Mouse (Mus musculus): ENCODE measurements around the gene Nsd2. TPM values are rescaled to one million over a fixed set of nuclear protein-coding genes. Genes with fewer than 3 reads are reported as not detected.

Nsd2 gene
- total RNA-seq, 2 experiments from 2014 or later, result 150 to 155 TPM

DNA sequence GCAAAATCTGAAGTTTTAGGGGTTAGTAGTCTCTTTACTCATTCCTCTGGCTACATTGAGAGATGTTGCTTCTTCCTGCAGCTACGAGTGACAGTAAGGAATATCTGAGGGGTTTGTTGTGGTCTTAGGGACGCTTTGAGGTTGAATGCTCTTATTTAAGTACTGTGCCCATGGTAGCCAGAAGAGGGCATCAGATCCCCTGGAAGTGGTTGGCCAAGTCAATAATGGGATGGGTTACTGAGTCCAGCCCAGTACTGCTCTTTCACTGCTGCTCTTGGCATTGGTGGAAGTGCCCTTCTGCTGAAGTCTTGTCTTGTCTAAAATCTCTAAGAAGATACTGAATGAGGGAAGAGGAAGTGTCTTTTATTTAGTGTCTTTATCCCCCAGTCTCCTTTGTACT lies 33.5 kb downstream of the Nsd2 start:
- H3K27ac ChIP-seq, result no peak overlapping the region
- no peak overlapping the region for H3K4me3 ChIP-seq
- intact Hi-C loops (cut with DNase I), result no loop called here
- peak; percentile 32 for TF ChIP-seq CTCF (IDR thresholded peaks at IDR 0.05)
- DNase-seq (ENCODE audit: extremely low spot score in 1 of 2, low spot score in 2 of 2), result no peak

DNA sequence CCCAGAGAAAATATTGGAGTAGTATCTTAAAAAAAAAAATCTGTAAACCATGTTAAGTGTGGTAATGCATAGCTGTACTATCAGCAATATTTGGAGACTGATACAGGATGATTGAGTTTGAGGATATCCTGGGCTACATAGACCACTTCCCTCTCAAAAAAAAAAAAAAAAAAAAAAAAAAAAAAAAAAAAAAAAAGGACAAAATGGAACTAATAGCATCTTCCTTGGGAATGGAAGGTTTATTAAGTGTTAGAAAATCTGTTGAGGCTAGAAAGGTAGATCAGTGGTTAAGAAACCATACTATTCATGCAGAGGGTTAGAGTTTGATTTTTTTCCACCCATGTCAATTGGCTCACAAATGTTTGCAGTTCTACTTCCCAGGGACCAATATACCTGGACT lies 37.2 kb downstream of the Nsd2 start:
- Histone ChIP-seq H3K27ac (no peak overlapping the region), H3K4me3 (no peak overlapping the region)
- TF ChIP-seq CTCF (IDR thresholded peaks at IDR 0.05), result no peak
- intact Hi-C loops (cut with DNase I), result no loop called here
- no peak for DNase-seq (ENCODE audit: extremely low spot score in 1 of 2, low spot score in 2 of 2)

DNA sequence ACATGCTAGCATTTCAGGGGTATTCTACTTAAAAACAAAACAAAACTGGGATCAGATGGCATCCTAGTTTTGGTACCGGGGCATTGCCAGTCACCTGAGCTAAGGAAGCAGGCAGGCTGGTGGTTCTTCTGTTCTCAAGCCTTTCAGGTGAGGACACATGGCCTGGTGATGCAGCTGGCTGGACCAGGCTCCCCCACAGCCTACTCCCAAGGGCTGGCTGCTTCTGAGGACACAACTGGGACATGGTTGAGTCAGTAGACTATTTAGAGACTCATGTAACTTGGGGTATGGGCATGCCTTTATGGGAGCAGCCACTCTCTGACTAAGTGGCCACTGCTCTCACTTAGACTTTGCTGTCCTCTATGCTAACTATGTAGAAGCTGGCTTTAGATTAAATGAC lies 54.9 kb downstream of the Nsd2 start:
- no peak for DNase-seq (ENCODE audit: extremely low spot score in 1 of 2, low spot score in 2 of 2)
- H3K4me3 ChIP-seq, result no peak overlapping the region
- no peak overlapping the region for H3K27ac ChIP-seq
- intact Hi-C loops (cut with DNase I), result no loop called here
- no peak for TF ChIP-seq CTCF (IDR thresholded peaks at IDR 0.05)

DNA sequence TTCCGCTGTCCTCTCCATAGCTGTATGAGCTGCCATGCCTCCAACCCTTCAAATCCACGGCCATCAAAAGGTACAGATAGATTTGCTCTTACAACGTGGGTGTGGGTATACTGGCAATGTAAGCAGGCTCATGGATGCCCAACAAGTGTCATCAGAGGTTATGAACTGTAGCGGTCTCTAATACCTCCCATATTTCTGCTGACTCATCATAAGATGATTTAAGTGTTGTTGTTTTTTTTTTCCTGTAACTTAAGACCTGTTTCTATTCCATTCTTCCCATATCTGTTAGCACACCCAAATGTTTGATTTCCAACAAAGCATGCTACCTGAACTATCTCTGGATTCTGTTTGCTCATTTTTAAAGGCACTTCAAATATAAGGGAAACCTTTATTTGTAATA lies 60.6 kb downstream of the Nsd2 start:
- no peak for TF ChIP-seq CTCF (IDR thresholded peaks at IDR 0.05)
- intact Hi-C loops (cut with DNase I), result no loop called here
- no peak overlapping the region for H3K27ac ChIP-seq
- no peak overlapping the region for H3K4me3 ChIP-seq
- no peak for DNase-seq (ENCODE audit: extremely low spot score in 1 of 2, low spot score in 2 of 2)

DNA sequence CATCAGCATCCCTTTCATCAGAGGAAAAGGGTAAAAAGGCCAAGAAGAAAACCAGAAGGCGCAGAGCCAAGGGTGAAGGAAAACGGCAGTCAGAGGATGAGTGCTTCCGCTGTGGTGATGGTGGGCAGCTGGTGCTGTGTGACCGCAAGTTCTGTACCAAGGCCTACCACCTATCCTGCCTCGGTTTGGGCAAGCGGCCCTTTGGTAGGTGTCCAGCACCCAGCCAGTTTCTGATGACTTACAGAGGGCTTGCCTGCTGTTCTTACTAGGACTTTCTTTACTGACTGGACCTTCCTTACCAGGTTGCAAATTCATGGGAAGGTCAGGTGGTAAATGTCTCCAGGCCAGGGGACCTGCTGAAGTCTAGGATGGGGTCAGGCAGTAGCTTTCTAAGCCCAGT lies 72.9 kb downstream of the Nsd2 start:
- no peak for TF ChIP-seq CTCF (IDR thresholded peaks at IDR 0.05)
- intact Hi-C loops (cut with DNase I), result no loop called here
- DNase-seq (ENCODE audit: extremely low spot score in 1 of 2, low spot score in 2 of 2), result no peak
- Histone ChIP-seq H3K27ac (no peak overlapping the region), H3K4me3 (no peak overlapping the region)

DNA sequence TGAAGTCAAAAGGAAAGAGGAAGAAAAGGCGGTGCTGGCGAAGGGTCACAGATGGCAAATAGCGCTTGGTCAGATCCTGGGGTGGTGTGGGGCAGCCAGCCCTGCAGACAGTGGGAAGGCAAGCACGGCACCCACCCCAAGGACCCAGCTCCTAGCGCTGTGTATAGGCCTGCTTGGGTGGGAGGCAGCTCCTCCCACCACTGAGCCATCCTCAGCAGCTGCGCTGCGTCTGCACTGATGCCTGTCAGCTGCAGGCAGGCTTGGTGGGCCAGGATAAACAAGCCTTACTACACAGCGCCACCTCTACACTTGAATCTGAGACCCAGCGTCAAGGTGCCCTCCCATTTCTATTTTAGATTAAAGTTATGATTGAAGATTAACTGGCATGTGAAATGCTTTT lies 74.6 kb downstream of the Nsd2 start:
- intact Hi-C loops (cut with DNase I), result no loop called here
- Histone ChIP-seq H3K4me3 (no peak overlapping the region), H3K27ac (peak overlapping the region; percentile 50; the same call in 1 of the 2 replicates)
- peak in 1 of 2 experiments; percentile 32 for DNase-seq (ENCODE audit: extremely low spot score in 1 of 2, low spot score in 2 of 2)
- TF ChIP-seq CTCF (IDR thresholded peaks at IDR 0.05), result no peak

DNA sequence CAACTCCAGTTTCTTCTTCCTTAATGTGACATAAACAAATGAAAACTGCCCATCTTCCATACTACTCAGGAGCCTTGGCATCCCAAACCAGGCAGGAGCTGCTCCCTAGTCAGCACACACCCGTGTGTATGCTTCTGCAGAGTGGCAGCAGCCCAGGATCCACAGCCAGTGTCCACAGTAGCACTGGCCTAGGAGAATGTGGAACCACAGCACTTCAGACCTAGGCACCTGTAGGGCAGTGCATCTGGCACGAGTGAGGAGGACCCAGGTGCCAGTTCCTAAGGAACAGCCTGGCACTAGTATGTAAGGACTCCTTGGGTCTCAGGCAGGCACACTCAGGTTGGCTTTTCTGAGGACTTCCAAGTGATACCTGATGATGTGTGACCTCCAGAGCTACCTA lies 76.6 kb downstream of the Nsd2 start:
- Histone ChIP-seq H3K27ac (no peak overlapping the region), H3K4me3 (no peak overlapping the region)
- intact Hi-C loops (cut with DNase I), result no loop called here
- no peak for TF ChIP-seq CTCF (IDR thresholded peaks at IDR 0.05)
- no peak for DNase-seq (ENCODE audit: extremely low spot score in 1 of 2, low spot score in 2 of 2)

DNA sequence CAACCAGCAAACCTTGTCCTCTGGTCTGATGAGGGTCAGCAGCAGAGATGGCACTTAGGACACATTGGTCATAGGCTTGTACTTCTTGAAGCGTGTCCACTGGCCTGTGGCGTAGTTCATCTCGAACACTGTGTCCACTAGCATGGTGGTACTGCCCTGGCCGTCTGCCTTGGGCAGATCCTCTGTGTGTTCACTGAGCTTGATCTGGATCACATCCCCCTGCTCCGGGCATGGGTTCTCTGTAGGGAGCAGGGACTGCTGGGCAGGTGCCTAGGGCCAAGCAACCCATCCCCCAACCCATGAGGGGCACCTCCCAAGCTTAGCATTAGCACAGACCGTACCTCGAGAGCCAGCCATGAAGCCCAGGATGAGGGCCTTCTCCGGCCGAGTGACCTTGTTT lies 78.1 kb downstream of the Nsd2 start:
- intact Hi-C loops (cut with DNase I), result no loop called here
- TF ChIP-seq CTCF (IDR thresholded peaks at IDR 0.05), result no peak
- DNase-seq (ENCODE audit: extremely low spot score in 1 of 2, low spot score in 2 of 2), result no peak
- H3K4me3 ChIP-seq, result no peak overlapping the region
- H3K27ac ChIP-seq, result no peak overlapping the region

DNA sequence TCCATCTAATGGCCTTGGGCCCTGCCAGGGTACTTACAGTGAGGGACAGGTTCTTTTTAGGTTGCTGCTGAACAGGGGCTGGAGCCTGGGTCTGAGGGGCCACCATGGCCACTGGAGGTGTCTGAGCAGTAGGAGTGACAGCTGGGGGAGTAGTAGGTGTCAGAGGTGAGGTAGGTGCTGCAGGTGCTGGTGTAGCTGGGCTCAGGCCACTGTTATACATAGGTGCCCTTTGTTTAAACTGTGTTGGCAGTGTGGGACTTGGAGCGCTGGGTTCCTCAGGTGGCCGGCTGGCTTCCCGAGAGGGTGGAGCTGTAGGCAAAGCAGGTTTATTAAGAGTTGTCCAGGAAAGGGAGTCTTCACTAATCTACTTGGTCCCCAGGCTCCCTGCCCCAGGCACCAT lies 78.7 kb downstream of the Nsd2 start:
- intact Hi-C loops (cut with DNase I), result no loop called here
- no peak for DNase-seq (ENCODE audit: extremely low spot score in 1 of 2, low spot score in 2 of 2)
- no peak overlapping the region for H3K4me3 ChIP-seq
- no peak overlapping the region for H3K27ac ChIP-seq
- TF ChIP-seq CTCF (IDR thresholded peaks at IDR 0.05), result no peak

DNA sequence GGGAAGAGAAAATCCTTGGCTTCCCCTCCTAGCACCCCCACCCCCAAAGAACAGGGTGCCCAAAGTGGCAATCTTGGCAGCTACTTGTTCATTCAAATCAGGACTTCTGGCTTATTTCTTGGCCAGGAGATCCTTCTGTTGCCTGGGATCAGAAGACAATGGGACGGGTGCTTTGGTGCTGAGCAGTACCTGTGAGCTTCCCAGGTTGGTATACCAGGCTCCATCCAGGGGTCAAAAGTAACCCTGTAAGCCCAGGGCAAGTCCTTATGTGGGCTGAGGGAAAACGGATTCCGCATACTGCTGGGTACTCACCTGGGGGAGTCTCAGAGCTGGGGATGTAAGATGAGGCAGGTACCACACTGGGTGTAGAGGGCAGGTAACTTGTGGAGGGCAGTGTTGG lies 79.6 kb downstream of the Nsd2 start:
- no peak for DNase-seq (ENCODE audit: extremely low spot score in 1 of 2, low spot score in 2 of 2)
- Histone ChIP-seq H3K27ac (no peak overlapping the region), H3K4me3 (no peak overlapping the region)
- intact Hi-C loops (cut with DNase I), result no loop called here
- no peak for TF ChIP-seq CTCF (IDR thresholded peaks at IDR 0.05)

DNA sequence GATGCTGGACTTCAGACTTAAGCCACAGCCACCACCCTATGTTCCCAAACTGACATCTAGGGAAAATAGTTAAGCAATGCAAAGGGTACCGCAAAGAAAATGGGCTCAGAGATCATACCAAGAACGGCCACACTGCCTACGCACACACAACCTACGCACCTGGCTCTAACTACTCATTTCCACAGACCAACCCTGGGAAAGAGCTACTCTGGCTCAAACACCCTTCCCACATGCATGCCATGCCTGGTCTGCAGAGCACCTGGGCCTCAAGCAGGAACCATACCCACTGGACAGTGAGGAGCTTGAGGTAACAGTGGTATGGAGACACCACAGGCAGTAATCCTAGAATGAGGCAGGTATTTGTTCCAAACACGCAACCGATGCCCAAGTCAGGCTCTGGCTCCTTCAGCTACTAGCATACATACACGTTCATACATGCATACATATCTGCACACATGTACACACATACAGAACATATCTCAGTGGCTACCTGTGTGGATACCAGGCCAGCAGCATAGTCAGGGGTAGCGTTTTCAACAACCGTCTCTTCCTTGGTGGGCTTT lies 80.3 kb downstream of the Nsd2 start:
- Histone ChIP-seq H3K4me3 (no peak overlapping the region), H3K27ac (no peak overlapping the region)
- intact Hi-C loops (cut with DNase I), result no loop called here
- no peak for DNase-seq (ENCODE audit: extremely low spot score in 1 of 2, low spot score in 2 of 2)
- TF ChIP-seq CTCF (IDR thresholded peaks at IDR 0.05), result no peak

DNA sequence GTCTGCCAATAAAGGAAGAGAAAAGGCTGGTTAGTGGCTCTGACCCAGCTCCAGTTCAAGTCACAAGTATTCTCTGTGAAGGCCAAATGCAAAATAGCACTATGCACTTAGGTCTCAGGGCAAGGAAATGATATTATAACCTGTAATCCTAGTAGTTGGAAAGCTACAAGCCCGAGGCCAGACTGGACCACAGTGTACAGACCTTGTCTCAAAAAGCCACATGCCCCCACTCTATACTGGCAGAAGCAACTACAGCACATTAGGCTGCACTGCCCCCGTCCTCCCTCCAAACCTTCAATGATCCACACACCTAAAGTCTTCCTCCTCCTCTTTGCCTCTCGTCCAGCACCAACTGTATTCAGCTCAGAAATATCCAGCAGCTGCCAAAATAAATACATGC lies 80.8 kb downstream of the Nsd2 start:
- TF ChIP-seq CTCF (IDR thresholded peaks at IDR 0.05), result no peak

DNA sequence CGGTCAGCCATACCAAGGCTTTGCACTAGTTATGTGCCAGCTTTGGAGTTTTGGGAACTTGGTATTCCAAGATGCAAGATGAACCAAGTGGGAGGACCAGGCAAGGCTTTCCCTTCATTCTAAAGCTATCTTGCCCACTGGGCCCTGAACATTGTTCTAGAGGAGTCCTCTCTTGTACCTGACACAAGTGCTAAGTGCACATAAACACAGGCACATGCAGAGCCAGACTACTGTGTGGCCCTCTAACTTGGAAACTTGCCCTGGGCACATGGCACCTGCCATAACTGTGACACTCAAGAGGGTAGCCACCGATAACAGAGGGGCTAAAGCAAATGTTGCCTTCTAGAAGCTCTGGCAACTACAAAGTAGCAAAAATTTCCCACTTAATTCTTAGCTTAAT lies 82.2 kb downstream of the Nsd2 start:
- no peak overlapping the region for H3K27ac ChIP-seq
- DNase-seq (ENCODE audit: extremely low spot score in 1 of 2, low spot score in 2 of 2), result no peak
- no peak overlapping the region for H3K4me3 ChIP-seq
- TF ChIP-seq CTCF (IDR thresholded peaks at IDR 0.05), result no peak
- intact Hi-C loops (cut with DNase I), result no loop called here

More for the DNA sequence above, 80.8 kb downstream of the Nsd2 start:
- intact Hi-C loops (cut with DNase I), result no loop called here
- no peak overlapping the region for H3K27ac ChIP-seq
- no peak overlapping the region for H3K4me3 ChIP-seq
- DNase-seq (ENCODE audit: extremely low spot score in 1 of 2, low spot score in 2 of 2), result no peak

All from left cerebral cortex, adult 2 months (tissue).